Mouse (Mus musculus): ENCODE measurements around the gene Gnb1l. TPM values are rescaled to one million over a fixed set of nuclear protein-coding genes. Genes with fewer than 3 reads are reported as not detected.

The Gnb1l gene
- total RNA-seq, 2 experiments from 2014 or later, result 10.1 to 17.1 TPM

DNA sequence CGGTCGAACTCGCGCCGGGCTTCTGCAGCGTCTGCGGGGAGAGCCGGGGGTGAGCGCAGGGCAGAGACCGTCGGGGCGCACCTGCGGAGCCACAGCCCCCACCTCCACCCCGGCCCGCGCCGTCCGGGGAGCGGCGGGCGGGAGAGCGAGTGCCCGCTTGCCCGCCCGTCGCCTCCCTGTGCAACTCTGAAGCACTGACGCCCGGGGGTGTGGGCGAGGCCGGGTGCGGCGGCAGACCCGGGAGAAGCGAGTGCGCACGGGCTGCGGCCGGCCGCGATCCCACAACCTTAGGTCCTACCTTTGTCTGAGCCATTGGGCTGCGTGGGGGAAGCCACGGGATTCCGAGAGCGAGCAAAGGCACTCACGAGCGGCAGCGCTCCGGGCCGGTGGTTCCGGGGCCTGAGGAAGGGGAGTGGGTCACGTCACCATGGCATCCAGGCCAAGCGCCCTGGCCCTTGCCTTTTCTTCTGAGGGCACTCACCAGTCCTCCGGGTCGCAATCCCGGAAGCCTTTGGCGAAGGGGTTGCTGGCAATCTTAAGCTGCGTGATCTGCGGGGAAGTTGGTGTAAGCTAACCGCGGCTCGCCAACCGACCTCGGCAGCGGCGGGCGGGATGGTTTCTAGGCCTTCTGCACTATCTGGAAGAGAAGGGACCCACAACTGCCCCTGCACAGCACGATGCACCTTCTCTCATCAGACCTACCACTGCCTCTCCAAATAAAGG lies 84.1 kb downstream of the Gnb1l start:
- ATAC-seq (replicated peaks; ENCODE audit: low FRiP score, low TSS enrichment, poor library complexity, severe bottlenecking), result no peak

DNA sequence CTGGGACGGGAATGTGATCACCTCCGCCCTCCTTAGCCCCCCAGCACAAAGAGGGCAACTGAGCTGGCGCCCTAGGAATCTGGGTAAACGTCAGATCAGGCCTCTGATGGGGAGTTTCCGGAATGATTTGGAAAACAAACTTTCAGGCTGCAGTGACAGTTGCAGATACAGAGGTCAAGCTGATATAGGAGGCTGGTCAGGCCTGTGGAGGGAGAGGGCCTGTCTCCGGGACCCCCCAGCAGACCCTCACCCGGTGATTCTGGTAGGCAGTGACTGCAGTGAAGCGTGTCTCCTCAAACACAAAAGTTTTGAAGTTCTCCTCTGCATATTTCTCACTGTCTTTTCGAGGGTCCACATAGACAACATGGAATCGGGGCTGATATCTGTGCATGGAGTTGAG lies 84.7 kb downstream of the Gnb1l start:
- no peak for ATAC-seq (replicated peaks; ENCODE audit: low FRiP score, low TSS enrichment, poor library complexity, severe bottlenecking)

- no peak for ATAC-seq (replicated peaks; ENCODE audit: low FRiP score, low TSS enrichment, poor library complexity, severe bottlenecking)
These were observed 85.3 kb downstream of the Gnb1l start for GRCm38 (mm10) chr16:18583673-18584357.

DNA sequence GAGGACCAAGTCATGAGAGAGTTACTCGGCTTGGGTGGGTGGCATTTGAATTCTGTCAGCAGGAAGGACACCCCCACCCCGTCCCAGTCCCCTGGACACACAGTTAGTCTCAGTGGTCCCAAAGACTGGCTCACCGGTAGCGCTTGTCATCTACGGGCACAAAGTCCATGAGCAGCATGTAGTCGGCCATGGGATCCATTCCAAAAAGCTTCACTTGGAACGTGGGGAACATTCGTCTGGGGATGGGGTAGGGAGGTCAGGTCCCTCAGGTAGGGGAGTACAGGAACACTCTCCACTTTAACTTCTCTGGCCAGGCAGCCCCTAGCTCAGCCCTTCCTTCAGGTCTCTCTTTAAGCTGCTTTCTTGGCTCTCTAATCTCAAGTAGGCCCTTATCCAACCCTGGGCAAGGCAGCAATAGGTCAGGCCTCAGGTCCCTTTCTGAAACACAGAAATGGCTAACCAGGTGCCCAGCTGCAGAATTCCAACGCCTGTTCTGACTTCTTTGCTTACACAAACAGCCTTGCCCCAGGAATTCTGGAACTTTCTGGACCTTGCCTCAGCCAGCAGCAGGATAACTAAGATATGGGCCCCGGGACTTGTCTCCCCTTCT lies 86.5 kb downstream of the Gnb1l start:
- ATAC-seq (replicated peaks; ENCODE audit: low FRiP score, low TSS enrichment, poor library complexity, severe bottlenecking), result no peak

- no peak for ATAC-seq (replicated peaks; ENCODE audit: low FRiP score, low TSS enrichment, poor library complexity, severe bottlenecking)
These were observed 87.2 kb downstream of the Gnb1l start for GRCm38 (mm10) chr16:18585676-18586075.

DNA sequence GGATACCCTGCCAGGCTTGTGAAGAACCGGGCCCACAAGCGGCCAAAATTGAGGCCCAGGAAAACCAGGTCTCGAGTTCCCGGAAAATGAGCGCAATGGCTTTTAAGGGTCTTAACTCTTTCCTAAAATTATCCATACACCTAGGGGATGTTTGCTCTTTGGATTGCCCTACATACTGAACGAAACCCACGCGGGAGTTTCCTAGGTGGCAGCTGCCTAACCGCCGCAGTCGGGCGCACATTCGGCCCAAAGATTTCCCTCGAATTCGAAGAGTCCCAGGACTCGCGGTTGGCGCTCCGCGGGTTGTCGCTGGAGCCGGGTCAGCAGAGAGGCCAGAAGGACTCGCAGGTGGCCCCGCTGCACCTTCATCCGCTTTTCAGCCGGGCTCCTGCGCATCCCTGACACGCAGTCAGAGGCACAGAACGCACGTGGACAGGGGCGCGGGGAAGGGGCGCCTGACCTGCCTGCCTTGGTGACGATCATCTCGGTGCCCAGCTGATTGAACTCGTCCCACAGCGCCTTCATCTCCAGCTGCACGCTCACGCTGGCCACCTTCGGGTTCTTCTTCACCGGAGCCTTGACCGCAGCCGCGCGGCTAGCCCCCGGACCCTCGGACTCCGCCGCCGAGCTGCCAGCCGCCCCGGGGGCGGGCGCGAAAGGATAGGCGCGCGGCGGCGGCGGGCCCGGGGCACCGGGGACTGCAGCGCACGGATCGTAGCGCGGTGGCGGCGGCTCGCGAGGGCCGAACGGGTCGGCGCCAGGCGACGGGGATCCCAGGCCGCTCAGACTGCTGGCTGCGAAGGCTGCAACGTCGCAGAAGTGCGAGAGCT lies 87.8 kb downstream of the Gnb1l start:
- ATAC-seq (replicated peaks; ENCODE audit: low FRiP score, low TSS enrichment, poor library complexity, severe bottlenecking), result no peak

DNA sequence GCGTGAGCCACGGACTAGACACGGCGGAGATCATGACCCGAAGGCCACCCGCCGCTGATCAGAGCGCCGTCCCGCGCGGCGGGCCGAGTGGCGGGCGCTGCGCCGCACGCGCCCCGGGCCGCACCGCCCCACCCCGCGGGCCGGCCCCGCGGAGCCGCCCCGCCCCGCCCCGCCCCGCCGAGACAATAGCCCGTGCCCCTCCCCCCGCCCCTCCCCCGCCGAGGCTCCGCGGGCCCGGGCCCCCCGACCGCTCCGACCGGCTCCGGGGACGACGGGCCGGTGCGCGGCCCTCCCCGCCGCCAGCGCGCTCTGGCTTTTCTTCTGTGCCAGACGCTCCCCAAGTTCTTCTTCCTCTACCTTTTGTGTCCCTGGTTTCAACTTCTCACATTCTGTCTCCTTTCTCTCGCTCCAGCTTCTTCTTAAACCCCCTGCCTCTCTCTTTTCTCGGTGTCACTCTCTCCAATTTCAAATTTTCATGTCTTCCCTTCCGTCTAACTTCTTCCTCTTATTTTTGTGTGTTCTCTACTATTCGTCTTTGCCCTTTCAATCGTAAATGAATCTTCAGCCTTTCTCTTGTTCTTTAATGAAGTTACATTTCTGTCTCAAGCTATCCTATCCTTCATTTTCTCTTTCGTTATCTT lies 88.5 kb downstream of the Gnb1l start:
- no peak for ATAC-seq (replicated peaks; ENCODE audit: low FRiP score, low TSS enrichment, poor library complexity, severe bottlenecking)

DNA sequence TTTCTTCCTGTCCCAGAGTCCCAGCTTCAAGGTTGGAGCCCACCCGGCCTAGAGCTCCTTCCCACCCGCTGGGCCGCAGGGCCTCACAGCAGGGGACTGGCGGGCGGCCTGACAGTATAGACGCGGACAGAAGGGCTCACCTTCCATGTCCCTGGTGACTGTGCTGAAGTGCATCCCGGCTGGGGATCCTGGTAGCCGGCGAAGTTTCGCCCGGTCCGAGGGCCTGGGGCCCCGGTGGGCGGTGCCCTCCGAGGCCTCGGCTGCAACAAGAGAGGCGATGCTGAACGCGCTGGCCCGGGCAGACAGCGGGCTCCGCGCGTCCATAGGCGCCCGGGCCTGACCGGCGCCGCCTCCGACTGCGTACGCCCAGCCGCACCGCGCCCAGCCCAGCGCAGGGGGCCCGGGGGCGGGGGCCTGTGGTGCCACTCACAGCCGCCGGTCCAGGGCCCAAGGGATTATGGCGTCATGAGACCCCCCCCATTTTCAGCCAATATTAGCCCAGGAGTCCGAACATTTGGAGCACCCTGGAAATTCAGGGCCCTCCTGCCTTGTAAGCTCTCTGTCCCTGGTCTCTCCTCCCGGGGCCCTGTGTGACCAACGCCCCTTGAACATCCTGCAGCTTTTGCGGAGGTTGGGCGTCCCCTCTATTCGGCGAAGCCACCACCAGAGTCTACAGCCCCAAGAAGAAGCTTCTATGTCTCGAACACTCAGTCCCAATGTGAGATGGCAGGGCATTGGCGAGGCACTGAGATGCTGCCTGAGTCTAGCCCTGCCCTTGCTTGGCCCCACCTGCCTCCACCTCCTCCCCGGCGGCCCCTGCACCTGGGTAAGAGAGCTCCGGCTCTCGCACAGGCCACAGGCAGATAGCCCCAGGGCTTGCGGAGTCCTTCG lies 89.6 kb downstream of the Gnb1l start:
- no peak for ATAC-seq (replicated peaks; ENCODE audit: low FRiP score, low TSS enrichment, poor library complexity, severe bottlenecking)

GRCm38 (mm10) chr16:18588738-18589055 lies 90.2 kb downstream of the Gnb1l start:
- ATAC-seq (replicated peaks; ENCODE audit: low FRiP score, low TSS enrichment, poor library complexity, severe bottlenecking), result no peak

GRCm38 (mm10) chr16:18589080-18589621 lies 90.6 kb downstream of the Gnb1l start:
- no peak for ATAC-seq (replicated peaks; ENCODE audit: low FRiP score, low TSS enrichment, poor library complexity, severe bottlenecking)

- 0 out of 2 replicates have a peak, but pooled peaks have one; percentile 35 for ATAC-seq (replicated peaks; ENCODE audit: low FRiP score, low TSS enrichment, poor library complexity, severe bottlenecking)
These were observed 91.6 kb downstream of the Gnb1l start, which contains the start of gene Tbx1 for GRCm38 (mm10) chr16:18589804-18590790. Gene Tbx1, minus strand, starts transcription at chr16:18590671.

GRCm38 (mm10) chr16:18591047-18592018 lies 92.8 kb downstream of the Gnb1l start:
- no peak; the same call in 1 of the 2 replicates for ATAC-seq (replicated peaks; ENCODE audit: low FRiP score, low TSS enrichment, poor library complexity, severe bottlenecking)

DNA sequence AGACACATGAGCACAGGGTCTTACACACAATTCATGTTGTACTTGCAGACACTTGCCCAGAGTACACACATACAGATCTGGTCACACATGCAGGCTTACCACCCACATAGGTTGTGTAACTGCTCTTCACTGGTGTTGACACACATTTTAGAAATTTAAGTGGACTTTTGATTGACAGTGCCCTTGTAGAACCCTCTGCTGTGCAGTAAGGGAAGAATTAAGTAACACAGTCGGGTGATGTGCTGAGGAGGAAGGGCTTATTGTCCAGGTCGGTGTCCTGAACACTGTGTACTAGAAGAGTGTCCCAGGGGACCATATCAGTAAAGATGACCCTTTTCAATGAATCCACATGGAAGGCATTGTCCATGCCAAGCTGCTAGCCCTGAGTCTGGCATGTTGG lies 95.4 kb downstream of the Gnb1l start:
- ATAC-seq (replicated peaks; ENCODE audit: low FRiP score, low TSS enrichment, poor library complexity, severe bottlenecking), result no peak

GRCm38 (mm10) chr16:18596255-18596654 lies 97.7 kb downstream of the Gnb1l start:
- no peak for ATAC-seq (replicated peaks; ENCODE audit: low FRiP score, low TSS enrichment, poor library complexity, severe bottlenecking)

GRCm38 (mm10) chr16:18598006-18598405 lies 99.5 kb downstream of the Gnb1l start:
- ATAC-seq (replicated peaks; ENCODE audit: low FRiP score, low TSS enrichment, poor library complexity, severe bottlenecking), result peak; percentile 58

GRCm38 (mm10) chr16:18601447-18601846 lies 102.9 kb downstream of the Gnb1l start:
- no peak for ATAC-seq (replicated peaks; ENCODE audit: low FRiP score, low TSS enrichment, poor library complexity, severe bottlenecking)
